Mouse (Mus musculus): ENCODE results near the gene Ninj2. TPM values are rescaled to one million over a fixed set of nuclear protein-coding genes. Genes with fewer than 3 reads are reported as not detected.

Gene Ninj2
- total RNA-seq, 2 experiments from 2014 or later: not detected

DNA sequence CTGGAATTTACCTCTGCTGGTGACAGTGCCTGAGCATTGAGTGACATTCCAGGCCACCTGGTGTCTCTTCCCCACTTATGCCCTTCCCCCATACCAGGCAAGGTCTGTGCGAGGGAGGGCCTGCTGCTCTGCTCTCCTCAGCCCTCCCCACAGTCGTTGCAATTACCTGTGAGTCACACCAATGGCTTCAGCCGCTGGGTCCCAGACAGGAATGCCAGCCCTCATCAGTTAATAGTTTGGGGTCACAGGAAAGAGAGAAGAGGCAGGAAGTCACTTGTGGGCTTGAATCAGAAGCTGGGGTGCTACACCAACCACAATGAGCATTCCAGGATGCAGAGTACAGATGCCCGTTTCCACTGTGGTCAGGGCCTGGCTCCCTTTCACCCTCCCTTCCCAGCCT lies 41.6 kb downstream of the Ninj2 start:
- no peak for DNase-seq

DNA sequence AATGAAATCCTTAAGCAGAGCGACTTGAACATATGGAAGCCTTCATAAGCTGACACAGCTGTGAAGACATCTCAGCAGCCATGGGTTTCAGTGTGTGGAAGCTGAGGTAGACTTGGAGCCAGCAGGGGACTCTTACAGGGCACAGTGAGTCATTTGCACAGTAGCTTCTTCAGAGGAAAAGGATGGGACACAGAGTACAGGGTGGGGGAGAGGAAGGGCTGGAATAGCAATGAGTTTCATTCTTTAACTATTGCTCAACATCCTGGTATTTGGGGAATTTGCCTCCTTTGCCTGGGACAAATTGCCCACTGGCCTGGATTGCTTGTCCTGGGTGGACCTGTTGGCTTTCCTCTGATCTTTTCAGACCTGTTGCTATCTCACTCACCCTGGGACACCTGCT lies 52.3 kb downstream of the Ninj2 start:
- no peak for DNase-seq

DNA sequence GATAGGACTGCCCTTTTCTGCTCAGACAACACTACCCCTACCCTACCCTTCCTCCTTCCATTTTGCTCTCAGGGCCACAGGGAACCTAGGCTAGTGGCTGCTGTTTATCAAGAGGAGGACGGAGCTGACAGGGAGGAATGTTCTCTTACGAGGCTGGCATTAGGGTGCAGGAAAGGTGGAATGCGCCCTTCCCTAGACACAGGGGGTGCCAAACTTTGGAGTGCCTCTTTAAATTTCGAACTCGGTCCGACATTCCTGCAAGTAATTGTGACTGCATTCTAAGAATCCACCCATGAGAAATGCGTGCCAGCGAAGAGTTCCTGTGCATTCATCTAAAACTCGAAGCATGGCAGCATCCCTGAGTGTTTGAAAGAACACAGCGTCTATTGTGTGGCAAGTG lies 53.5 kb downstream of the Ninj2 start:
- DNase-seq: no peak

DNA sequence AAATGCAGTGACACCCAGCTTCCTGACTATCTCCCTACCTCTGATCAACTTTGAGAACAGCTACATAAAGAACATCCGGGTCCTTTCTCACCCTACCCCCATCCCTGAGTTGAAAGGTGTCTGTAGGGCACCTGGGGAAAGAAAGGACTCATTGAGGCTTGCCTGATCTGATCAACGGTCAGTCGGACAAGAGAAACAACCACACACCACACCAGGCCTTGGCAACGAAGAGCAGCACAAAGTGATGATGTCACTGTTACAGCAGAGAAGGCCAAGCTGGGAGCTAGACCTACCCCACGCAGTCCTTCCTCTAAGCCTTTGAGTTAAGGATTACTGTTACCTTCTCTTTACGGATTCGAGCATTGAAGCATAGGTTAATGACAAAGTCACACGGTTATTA lies 54.3 kb downstream of the Ninj2 start:
- no peak for DNase-seq

DNA sequence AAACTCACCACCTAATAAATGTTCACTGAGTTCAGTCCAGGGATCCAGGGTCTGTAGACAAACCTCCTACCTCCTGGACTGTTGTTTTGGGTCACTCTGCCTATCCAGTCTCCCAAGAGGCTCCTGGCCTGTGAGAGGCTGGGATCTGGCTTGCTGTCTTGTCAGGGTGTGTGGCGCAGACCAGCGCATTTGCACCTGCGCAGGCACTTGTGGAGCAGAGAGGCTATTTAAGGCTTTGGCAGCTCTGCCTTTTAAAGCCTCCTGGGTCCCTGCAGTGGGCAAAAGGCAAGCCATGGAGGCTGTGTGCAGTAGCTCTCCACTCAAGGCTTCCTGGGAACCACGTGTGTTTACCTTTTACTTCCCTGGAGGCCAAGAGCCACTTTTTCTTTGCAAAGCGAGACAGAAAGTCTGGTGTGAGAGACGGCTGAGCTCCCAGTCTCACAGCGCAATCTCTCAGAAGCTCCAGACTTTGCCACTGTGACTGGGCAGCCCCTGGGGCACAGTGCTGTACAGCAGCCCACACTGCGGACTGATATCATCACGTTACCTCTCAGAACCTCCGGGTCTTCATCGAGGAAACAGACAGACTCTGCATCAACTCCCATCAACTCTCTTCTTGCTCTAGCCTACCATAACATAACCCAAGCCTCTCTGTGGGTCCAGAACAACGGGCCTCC lies 55.7 kb downstream of the Ninj2 start:
- no peak for DNase-seq

DNA sequence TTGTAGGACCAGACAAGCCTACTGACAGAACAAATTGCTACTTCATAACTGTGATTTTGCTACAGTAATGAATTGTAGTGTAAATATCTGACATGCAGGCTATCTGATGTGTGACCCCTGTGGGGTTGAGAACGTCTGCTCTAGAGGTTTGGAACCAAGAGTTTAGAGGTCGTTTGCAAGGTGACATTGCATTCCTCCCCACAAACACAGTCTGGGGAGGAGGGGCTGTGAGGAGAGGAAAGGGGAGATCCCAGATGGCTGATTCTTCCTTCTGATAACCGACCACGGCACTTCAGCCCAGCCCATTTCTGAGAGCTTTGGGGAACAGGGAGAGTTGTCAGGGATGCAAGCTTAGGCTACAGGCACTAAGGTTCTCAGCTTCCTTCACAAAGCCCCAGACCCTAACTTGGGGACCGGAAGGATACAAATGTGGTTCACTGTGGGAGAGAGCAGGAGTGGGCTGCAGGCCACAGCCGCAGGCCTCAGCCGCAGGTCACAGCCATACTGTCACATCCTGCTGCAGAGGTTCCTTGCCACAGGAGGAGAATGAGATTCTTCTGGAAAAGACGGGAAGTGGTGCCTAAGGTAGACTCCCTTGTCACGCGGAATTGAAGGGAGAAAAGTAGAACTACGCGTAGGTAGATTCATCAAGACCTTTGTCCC lies 56.4 kb downstream of the Ninj2 start:
- no peak for DNase-seq

DNA sequence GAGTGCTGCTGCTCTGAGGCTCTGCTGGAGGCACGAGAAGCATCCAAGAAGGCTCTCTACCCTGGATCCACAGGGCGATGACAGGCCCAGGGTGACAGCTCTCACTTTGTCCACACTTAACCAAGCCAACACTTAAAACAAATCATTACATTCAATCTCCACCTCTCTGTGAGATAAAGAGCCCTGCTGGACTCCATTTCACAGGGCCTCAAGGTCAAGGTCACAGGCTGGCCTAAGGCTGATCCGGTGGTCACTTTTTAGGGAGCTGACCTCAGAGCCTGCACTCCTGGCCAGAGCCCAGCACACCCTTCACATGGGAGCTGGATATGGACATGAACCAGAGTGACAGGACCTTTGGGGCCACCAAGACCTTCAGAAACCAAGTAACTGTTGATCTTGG lies 57.1 kb downstream of the Ninj2 start:
- no peak for DNase-seq

DNA sequence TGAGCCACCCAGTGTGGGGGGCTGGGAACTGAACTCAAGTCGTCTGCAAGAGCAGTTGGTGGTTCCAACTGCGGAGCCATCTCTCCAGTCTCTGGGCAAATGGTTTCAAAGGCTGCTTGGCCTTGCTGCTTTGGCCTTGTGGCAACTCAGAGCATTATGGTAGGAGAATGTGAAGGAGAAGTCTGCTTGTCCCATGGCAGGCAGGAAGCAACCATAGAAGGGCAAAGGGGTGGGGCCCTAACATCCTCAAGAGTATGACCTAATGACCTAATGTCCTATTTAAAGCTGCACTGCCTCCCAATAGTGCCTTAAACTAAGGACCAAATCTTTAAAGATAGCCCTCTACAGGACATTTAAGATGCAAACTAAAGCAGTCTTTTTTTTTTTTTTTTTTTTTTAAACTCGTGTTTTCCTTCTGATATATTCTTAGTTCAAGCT lies 58.5 kb downstream of the Ninj2 start:
- DNase-seq: no peak

DNA sequence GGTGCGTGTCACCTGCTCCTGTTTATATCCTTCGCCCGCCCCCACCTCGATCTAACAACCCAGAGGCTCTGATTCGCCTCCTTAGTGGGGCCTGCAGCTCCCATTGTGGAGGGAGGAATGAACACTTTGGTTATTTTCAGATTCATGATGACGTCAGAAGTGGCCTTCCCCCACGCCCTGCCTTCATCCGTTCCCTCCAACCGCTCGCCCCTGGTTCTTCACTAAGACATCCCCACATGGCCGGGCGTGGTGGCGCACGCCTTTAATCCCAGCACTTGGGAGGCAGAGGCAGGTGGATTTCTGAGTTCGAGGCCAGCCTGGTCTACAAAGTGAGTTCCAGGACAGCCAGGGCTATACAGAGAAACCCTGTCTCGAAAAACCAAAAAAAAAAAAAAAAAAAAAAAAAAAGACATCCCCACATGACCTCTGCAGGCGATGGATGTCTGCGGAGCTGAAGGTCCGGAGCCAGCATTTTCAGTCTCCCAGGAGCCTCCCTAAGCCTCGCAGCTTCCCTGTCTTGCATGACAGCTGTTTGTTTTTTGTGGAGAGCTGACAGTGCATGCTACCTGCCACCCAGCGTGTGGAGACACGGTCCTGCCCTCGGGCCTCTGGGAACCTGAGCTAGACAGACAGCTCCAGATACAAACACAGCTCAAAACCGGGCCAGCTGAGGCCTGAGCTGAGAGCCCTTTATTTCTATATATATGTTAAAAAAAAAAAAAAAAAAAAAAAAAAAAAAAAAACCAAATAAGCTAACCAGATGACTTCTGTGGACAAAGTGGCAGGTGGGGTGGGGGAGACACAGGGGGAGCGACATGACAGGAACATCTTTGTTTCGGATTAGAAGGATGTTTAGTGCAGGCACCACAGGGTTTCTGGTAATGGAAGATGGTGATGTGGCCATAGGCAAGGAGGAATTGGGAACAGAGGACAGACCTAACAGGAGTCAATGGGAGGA lies 59.9 kb downstream of the Ninj2 start:
- DNase-seq: no peak

DNA sequence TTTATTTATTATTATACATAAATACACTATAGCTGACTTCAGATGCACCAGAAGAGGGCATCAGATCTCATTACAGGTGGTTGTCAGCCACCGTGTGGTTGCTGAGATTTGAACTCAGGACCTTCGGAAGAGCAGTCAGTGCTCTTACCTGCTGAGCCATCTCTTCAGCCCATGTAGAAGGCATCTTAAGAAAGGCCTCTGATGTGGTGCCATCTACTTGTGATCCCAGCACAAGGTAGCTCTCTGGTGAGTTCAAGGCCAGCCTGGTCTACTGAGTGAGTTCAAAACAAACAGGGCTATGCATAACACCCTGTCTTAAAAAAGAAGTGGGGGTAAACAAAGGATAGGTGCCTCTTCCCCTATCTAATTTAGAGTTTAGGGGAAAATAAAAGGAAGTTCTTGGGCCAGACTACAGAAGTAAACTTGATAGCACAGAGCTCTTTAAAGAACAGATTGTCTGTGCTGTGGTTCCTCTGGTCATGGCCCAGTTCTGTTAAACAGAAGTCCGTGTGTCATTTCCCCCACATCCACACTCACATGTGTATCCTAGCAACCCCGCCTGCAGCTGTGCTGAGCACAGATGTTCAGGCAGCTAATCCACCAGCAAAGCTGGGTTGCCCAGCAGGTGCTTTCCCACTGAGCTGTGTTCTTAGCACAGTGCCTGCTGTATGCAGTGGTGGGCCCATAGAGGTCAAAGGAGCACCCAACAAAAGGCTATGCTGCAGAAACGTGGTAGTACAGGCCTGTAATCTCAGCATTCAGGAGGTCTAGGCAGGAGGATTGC lies 61.6 kb downstream of the Ninj2 start:
- peak; percentile 23 for DNase-seq

DNA sequence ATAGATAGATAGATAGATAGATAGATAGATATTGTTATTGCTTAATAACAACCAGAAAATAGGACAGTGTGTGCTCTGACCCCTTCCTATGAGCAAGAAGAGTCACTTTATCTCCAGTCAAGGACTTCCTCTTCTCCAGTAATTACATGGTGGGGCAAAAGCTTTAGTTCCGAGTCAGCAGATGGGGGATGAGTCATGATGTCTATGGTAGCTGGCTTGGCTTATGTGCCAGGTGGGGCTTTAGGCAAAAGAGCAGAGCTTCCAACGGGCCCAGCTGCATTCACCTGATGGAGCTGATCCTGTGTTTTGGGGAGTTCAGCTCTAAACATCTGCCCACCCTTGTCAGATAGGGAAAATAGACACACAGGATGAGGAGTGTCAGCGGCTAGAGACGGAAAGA lies 62.4 kb downstream of the Ninj2 start:
- no peak for DNase-seq

DNA sequence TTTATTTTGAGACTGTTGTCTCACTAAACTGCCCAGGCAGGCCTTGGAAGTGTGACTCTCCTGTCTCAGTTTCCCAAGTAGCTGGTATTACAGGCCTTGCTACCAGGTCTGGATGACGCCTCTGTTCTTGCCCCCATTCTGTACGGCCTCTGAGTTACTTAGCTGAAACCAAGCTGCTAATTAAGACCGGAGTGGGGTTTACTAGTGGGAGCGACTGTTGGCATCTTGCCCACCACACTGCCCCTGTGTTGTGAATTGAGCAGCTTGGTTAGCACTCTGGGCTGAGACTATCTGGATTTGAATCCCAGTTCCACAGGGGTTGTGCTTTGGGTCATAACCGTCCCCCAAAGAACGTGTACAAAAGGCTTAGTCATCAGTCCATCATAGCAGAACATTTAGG lies 64.3 kb downstream of the Ninj2 start:
- DNase-seq: no peak

DNA sequence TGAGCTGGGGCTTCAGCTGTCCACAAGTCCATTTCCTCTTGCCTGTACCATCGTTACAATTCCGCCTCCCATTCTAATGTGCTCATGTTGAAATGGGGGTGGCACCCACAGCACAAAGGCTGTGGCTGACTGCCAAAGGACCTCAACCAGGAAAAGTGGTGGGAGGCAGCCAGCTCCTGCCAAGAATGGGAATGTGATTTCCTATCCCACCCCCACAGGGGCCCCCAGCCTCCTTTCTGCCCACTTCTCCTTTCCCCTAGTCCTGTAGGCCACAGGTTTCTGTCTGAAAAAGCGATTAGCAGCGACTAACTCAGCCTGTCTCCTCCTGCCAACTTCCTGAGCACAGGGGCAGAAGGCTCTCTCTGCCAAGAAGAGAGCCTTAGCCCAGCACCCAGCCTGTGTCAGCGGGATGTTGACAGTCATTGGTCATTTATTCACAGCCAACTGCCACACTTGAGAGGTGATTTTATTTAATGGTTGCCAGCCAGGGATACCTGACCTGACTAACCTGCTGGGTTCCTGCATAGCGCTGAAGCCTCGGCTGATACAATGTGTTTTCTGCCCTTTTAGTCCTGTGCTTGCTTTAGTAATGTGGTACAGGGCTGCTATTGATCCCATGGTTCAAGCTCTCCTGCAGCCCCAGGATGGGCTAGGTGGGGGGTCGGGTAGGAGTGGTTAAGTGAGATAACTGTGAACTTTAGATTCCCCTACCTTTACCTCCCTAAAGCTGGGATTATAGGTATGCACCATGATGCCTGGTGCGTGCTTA lies 66.2 kb downstream of the Ninj2 start:
- peak; percentile 30 for DNase-seq

DNA sequence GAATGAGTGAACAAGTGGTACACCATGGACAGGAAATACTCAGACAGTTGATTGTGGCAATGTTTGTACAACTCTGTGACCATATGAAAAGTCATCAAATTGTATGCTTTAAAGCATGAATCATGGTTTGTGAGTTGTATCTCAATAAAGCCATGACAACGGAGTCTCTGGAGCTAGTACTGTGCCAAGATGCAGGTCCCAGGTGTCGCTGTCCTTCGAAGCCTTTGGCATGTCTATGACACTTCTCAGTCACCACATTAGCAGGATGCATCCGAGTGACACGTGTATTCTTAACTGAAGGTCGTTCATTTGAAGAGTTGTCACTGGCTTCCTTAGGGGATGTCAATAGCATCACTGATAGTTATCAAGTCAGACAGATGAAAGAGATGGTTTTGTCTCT lies 69.8 kb downstream of the Ninj2 start:
- no peak for DNase-seq

DNA sequence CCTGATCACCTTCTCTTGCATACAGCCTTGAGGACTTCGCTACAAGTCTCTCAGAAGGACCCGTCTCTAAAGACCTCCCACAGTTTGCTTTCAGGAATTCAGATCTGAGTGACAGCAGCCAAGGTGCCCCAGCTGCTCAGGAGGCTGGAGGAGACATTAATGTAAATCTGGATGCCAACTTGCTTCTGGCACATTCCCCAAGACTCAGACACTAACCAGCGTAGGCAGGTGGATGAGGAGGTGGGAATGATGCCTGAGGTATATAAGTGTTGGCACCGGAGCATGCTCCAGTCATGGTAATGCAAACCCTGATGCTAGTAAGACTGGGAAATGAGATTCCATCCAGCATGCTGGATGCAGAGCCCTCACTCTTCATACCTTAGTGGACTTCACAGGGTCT lies 71.6 kb downstream of the Ninj2 start:
- no peak for DNase-seq

DNA sequence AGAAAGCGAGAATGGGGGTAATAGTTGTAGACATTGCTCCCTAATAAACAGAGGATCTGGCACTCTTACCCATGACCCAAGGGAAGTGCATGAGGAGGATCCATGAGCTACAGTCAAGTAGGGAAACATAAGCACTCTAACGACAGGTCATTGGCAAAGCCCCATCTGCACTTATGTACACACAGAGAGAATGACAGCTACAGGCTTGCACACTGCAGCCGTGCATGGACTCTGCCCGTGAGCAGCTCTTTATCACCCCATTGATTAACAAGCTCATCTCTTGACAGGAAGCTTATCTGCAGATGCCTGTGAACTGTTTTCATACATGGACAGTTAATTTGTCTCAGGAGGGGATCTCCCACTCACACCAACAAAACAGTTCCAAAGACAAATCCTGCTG lies 74.4 kb downstream of the Ninj2 start:
- no peak for DNase-seq

DNA sequence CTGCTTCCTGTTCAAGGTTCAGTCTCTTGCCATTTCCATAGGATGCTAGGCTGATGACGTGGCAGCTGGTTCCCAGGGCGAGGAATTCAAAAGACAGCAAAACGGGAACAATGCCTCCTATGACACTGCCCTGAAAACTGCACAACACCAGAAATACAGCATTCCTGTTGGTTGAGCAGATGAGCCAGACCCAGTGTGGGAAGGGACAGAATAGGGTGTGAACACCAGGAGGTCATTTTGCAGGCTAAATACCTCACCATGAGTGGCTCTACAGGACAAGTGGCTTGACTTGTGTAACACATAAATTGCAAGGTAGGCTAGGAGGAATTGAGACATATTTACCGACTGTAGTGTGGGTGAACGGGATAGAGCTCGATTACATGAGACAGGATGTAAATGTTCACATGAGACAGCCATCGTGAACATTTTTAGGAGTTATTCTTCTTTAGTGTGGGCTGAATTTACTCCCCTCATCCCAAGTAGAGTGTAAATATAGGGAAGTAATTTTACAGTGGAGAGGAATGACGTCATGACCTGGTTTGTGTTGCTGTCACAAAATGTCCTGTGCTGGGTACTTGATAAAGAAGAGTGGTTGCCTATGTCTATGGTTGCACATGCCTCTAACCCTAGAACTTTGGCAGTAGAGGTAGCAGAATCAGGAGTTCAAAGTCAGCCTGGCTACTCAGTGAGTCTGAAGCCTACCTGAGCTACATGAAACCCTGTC lies 79.3 kb downstream of the Ninj2 start:
- DNase-seq: no peak

DNA sequence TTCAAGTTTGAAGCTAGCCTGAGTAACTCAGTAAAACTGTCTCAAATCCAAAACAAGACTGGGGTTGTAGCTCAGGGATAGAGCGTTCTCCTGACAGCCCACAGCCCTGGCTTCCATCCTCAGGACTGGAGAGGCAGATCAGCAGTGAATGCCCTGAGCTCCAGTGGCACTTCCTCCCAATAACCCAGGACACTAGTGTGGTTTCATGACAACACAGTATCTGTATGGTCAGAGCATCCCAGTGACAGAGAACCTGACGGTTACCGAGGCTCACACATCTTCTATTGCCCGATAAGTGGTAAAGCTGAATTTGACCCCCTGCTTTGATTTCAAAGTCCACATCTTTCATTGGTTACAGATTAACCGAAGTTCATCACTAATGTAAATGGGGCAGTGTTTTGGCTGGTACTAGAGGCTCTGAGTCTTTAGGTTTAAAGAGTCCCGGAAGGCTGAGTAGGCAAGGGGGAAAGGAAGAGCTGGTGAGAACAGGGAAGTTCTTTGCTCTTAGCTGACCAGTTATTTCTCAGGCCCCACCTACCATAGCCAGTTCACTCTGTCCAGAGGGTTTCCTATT lies 81.0 kb downstream of the Ninj2 start:
- no peak for DNase-seq

DNA sequence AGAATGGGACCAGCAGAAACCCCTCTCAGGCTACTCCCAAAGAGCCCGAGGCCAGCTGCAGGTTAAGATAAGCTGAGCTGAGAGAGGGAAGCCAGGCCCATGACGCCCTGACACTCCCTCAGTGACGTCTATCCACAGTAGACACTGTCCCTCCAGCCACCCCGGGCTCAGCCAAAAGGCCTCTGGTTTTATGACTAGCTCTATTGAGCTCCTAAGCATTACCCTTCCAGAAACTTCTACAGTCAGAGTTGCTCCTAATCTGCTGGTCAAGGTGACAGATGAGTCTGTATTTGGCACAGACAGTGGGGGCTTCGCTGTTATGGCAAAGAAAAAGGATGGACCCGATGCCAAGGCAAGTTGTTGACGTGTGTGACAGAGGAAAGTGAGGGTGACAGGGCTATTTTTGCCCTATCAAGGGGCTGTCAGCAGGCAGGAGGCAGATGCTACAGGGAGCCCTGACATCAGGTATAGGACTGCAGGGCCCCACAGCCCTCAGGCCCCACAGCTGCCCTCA lies 81.5 kb downstream of the Ninj2 start:
- peak; percentile 41 for DNase-seq

DNA sequence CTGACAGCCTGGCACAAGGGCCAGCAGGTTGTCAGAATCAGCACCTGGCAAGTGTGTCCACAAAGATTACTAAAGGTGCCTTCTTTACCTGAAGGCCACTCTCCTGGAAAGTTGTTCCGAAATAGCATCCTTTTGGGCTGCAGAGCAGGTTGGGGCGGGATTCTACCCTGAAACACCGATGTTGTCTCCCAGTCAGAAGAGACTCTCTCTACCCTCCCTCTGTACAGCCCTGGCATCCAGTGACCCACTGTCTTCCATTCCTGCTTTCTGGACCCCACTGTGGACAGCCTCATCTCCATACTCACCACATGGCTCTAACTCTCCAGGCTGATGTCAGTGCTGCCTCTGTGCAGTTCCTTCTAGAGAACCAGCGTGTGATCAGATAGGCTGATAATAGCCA lies 82.5 kb downstream of the Ninj2 start:
- no peak for DNase-seq

Data from gastrocnemius, postnatal 10 days (tissue).